8 mouse cellular contexts compared by ENCODE assay signal in the genomic region with DNA sequence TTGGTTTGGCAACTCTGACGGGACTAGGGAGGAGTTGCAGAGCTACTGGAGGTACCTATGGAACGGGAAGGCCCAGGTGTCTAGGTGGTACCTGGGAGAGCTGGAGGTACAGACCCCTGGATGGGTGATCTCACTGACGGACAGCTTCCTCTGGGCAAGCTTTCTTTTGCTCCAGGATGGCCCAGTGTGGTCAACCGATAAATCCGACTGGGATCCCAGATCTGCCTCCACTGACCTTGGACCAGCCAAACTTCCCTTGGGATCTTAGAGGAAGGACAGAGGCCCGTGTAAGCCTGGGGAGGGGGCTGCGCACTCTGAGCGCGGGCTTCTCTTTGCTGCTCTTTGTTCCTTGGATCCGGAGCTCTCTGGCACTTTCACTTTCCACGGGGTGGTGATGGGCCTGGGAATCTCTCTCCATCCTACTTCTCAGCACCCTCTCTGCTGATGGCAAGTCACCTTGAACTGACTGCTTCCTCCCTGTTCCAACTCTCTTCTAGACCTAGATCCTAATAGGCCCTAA. TPM values are rescaled to one million over a fixed set of nuclear protein-coding genes. Genes with fewer than 3 reads are reported as not detected.
A peak's percentile ranks its signal among the peaks of the same experiment; 100 is the strongest.
DNase-seq lines count a peak whose midpoint lies in the region; ATAC-seq and TF ChIP-seq lines count a peak whose summit lies in the region.

No protein-coding gene starts in this region.

- H3K9me3 ChIP-seq in embryonic facial prominence, embryonic 13.5 days, result no peaks in the 10 kb centered on the region
- H3K9me3 ChIP-seq in liver, embryonic 15.5 days (replicated peaks), result no peaks in the 10 kb centered on the region

- peak overlapping the region; percentile 76 for H3K4me3 ChIP-seq in embryonic facial prominence, embryonic 13.5 days
- H3K4me3 ChIP-seq in liver, embryonic 15.5 days (replicated peaks), result peak overlapping the region; percentile 64
- H3K4me3 ChIP-seq in small intestine, adult 2 months (ENCODE audit: low read depth, low read length), result peak overlapping the region; percentile 89

- H3K4me2 ChIP-seq in embryonic facial prominence, embryonic 13.5 days, result peak overlapping the region; percentile 90
- H3K4me2 ChIP-seq in liver, embryonic 15.5 days, result peak overlapping the region; percentile 92

- 2% methylated on average over 11 of the region's 11 CpGs for WGBS in embryonic facial prominence, embryonic 13.5 days
- WGBS in liver, embryonic 15.5 days (ENCODE audit: insufficient replicate concordance), result 9% methylated on average over 11 of the region's 11 CpGs
- 1% methylated on average over 11 of the region's 11 CpGs for WGBS in small intestine, adult 2 months

- H3K36me3 ChIP-seq in embryonic facial prominence, embryonic 13.5 days, result 0 out of 2 replicates have a peak, but pooled peaks cover 3% of the 10 kb centered on the region
- no peaks in the 10 kb centered on the region for H3K36me3 ChIP-seq in liver, embryonic 15.5 days (replicated peaks)
- H3K36me3 ChIP-seq in small intestine, adult 2 months (ENCODE audit: control insufficient read depth, insufficient read depth, low read length), result peaks cover 6% of the 10 kb centered on the region

- no peaks in the 10 kb centered on the region for H3K27me3 ChIP-seq in embryonic facial prominence, embryonic 13.5 days
- H3K27me3 ChIP-seq in liver, embryonic 15.5 days, result no peaks in the 10 kb centered on the region
- H3K27me3 ChIP-seq in small intestine, adult 2 months (ENCODE audit: control insufficient read depth, insufficient read depth, low read length), result no peaks in the 10 kb centered on the region

- intact Hi-C loops in heart, postnatal 25 days (cut with DNase I), result no loop called here
- intact Hi-C loops in left cerebral cortex, postnatal 10 days (cut with DNase I), result no loop called here

- TF ChIP-seq CTCF in small intestine, adult 2 months (IDR thresholded peaks at IDR 0.05; ENCODE audit: extremely low read depth, insufficient read length, insufficient replicate concordance, low read depth, low read length), result no peak

- no peak for TF ChIP-seq POLR2A in small intestine, adult 2 months (IDR thresholded peaks at IDR 0.05; ENCODE audit: low read depth, low read length)

- H3K27ac ChIP-seq in embryonic facial prominence, embryonic 13.5 days, result peak overlapping the region; percentile 68
- H3K27ac ChIP-seq in liver, embryonic 15.5 days (replicated peaks), result peak overlapping the region; percentile 45
- H3K27ac ChIP-seq in small intestine, adult 2 months (ENCODE audit: insufficient read depth, low read depth, low read length), result peak overlapping the region; percentile 82

- peak; percentile 95 for DNase-seq in heart, adult 11 months
- no peak for DNase-seq in heart, postnatal 25 days (ENCODE audit: low spot score)
- DNase-seq in hindlimb bud, embryonic 11.5 days (ENCODE audit: extremely low spot score, low read depth, low spot score), result peak; percentile 30
- no peak for DNase-seq in left cerebral cortex, postnatal 10 days (ENCODE audit: extremely low spot score in 1 of 2, low spot score in 2 of 2)
- no peak for DNase-seq in cerebellum, adult 8-10 months

- H3K9ac ChIP-seq in embryonic facial prominence, embryonic 13.5 days, result peak overlapping the region; percentile 88
- peak overlapping the region; percentile 58 for H3K9ac ChIP-seq in liver, embryonic 15.5 days

- H3K4me1 ChIP-seq in embryonic facial prominence, embryonic 13.5 days, result peaks cover 42% of the 10 kb centered on the region
- H3K4me1 ChIP-seq in liver, embryonic 15.5 days (replicated peaks), result peaks cover 57% of the 10 kb centered on the region
- peaks cover 50% of the 10 kb centered on the region for H3K4me1 ChIP-seq in small intestine, adult 2 months (ENCODE audit: control insufficient read depth, insufficient read depth, insufficient read length, low read length)

- ATAC-seq in embryonic facial prominence, embryonic 13.5 days (ENCODE audit: insufficient number of reproducible peaks, insufficient read depth, low FRiP score, low TSS enrichment, low read depth), result no peak
- no peak for ATAC-seq in liver, embryonic 15.5 days (ENCODE audit: insufficient read depth)

RNA-seq across cellular contexts. Expression of a gene that starts 31.4 kb away (rescaled TPM):
- total RNA-seq in heart, postnatal 25 days (2021), result 100 to 1,000 TPM; 162 to 182 TPM
- polyA plus RNA-seq in embryonic facial prominence, embryonic 13.5 days (2015; fragmentation: Nextera tagmentation; extraction: Ambion mirVana), result 21.5 and 24.9 TPM in 2 replicates
- polyA plus RNA-seq in liver, embryonic 15.5 days (2015; fragmentation: Nextera tagmentation; extraction: Ambion mirVana), result 9.2 and 11.2 TPM in 2 replicates
- 74.3 and 147 TPM in 2 replicates for polyA plus RNA-seq in small intestine, adult 2 months (2012; rRNA removed)
- 1 to 10 TPM; 6.0 to 7.3 TPM for total RNA-seq in left cerebral cortex, postnatal 10 days (2021)

RNA-seq across cellular contexts. Expression of a gene that starts 59.7 kb away (rescaled TPM):
- total RNA-seq in heart, postnatal 25 days (2021), result not detected
- 0.51 TPM in 1 of 2 replicates, not detected in the other for polyA plus RNA-seq in embryonic facial prominence, embryonic 13.5 days (2015; fragmentation: Nextera tagmentation; extraction: Ambion mirVana)
- 0.83 and 1.0 TPM in 2 replicates for polyA plus RNA-seq in liver, embryonic 15.5 days (2015; fragmentation: Nextera tagmentation; extraction: Ambion mirVana)
- 246 and 934 TPM in 2 replicates for polyA plus RNA-seq in small intestine, adult 2 months (2012; rRNA removed)
- not detected for total RNA-seq in left cerebral cortex, postnatal 10 days (2021)

Comparison
In these comparisons a context has a peak if more than half of its experiments do, and no peak if none do; other contexts are left out.
1. DNase-seq: peak in heart, adult 11 months (single experiment) and hindlimb bud, embryonic 11.5 days (single experiment); none in heart, postnatal 25 days (single experiment), left cerebral cortex, postnatal 10 days (0 of 2) and cerebellum, adult 8-10 months (single experiment).
2. RNA of a gene that starts 59.7 kb away (polyA plus RNA-seq): 246 to 934 TPM in small intestine, adult 2 months; 0.83 to 1.0 TPM in liver, embryonic 15.5 days and 0.51 TPM in embryonic facial prominence, embryonic 13.5 days; every median in the first group is over 100 times any median in the second.
3. Peak in every context shown above with its lines, with median percentiles within 50 percentile points of each other: H3K27ac ChIP-seq and H3K4me3 ChIP-seq.